Mouse (Mus musculus): ENCODE measurements around the gene Bicdl1. TPM values are rescaled to one million over a fixed set of nuclear protein-coding genes. Genes with fewer than 3 reads are reported as not detected.
A peak's percentile ranks its signal among the peaks of the same experiment; 100 is the strongest.

The Bicdl1 gene
- polyA plus RNA-seq, 1 experiment from 2014 or later = 9.1 TPM

DNA sequence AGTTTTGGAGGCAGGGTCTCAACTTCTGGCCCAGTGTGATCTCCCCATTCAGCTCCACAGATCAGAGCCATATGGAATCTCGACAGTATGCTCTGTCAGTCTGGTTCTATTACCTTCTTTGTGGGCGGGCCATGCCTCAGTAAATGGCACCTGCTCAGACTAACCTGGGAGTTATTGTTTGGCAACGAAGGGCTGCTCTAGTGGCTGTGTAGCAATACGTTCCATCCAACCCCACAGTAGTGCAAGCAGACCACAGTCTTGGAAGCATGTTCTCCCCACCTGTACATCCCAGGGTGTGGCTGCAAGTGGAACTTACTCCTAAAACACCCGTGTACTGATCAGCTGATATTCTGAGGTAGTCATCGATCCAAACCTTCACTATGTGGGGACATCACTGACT lies 74.7 kb downstream of the Bicdl1 start:
- peaks cover 14% of the 10 kb centered on the region for H3K4me1 ChIP-seq
- H3K27ac ChIP-seq (replicated peaks) = no peak overlapping the region
- WGBS = 87% methylated on average over 6 of the region's 6 CpGs
- no peaks in the 10 kb centered on the region for H3K9me3 ChIP-seq
- H3K36me3 ChIP-seq (replicated peaks) = no peaks in the 10 kb centered on the region
- H3K27me3 ChIP-seq (replicated peaks; ENCODE audit: low read depth, poor library complexity, severe bottlenecking) = no peaks in the 10 kb centered on the region
- DNase-seq (ENCODE audit: low spot score) = no peak
- no peak overlapping the region for H3K4me3 ChIP-seq

DNA sequence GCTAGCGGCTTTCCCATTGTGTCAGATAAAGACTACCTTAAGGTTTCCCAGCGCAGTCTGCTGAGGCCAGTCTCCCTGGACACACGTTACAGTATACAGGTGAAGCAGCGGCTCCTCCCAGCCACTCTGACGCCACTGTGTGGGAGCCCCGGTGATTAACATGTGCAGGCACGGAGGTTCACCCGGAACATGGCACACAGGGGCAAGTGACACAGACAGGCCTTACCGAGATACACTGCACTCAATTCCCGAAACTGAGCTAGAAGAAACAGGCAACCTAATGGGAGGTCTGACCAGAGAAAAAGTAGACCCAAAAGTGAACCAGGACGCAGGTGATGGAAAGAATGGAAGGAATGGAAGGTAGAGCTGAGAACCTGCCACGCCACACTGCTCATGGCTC lies 77.6 kb downstream of the Bicdl1 start:
- peaks cover 18% of the 10 kb centered on the region for H3K4me1 ChIP-seq
- H3K27me3 ChIP-seq (replicated peaks; ENCODE audit: low read depth, poor library complexity, severe bottlenecking) = no peaks in the 10 kb centered on the region
- H3K9me3 ChIP-seq = no peaks in the 10 kb centered on the region
- WGBS = 90% methylated on average over 12 of the region's 12 CpGs
- no peak overlapping the region for H3K4me3 ChIP-seq
- no peak overlapping the region for H3K27ac ChIP-seq (replicated peaks)
- DNase-seq (ENCODE audit: low spot score) = no peak
- peaks cover 6% of the 10 kb centered on the region for H3K36me3 ChIP-seq (replicated peaks)

DNA sequence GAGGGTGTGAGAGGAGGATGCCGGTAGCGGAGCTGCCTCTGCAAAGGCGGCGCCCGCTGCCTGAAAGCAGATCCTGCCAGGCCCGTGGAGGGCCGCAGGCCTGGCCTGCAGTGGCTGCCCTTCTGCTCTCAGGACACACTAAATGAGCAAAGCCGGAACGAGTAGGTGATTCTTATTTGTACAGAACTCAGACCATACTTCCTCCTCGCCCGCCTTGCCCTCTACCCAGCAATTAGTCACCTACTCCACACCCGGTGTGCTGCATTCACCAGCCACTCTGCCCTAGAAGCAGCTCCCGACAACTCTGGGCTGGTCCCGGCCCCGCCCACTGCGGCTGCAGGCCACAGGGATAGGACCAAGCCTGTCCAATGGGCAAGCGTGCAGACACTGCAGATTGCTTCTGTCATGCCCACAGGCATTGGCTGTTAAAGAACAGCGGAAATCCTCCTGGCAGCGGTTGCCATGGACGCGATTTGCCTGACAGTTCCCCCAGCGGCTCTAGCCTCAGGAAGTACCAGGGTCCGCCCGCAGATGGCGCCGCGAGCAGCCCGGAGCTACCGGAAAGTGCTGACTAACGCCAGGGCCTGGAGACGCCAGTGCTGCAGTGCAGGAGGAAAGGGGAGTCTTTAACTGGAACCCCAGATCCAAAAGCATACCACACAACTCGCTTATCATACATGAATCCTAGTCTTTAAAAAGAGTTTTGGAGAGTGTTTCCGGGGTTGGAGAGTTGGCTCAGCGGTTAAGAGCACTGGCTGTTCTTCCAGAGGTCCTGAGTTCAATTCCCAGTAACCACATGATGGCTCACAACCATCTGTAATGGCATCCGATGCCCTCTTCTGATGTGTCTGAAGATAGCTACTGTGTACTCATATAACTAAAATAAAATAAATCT lies 78.5 kb downstream of the Bicdl1 start:
- Histone ChIP-seq H3K27me3 (replicated peaks; ENCODE audit: low read depth, poor library complexity, severe bottlenecking) (no peaks in the 10 kb centered on the region), H3K4me3 (peak overlapping the region; percentile 61), H3K27ac (replicated peaks) (peak overlapping the region; percentile 82), H3K36me3 (replicated peaks) (peaks cover 15% of the 10 kb centered on the region), H3K4me1 (peaks cover 18% of the 10 kb centered on the region), H3K9me3 (no peaks in the 10 kb centered on the region)
- DNase-seq (ENCODE audit: low spot score) = peak; percentile 99
- 5% methylated on average over 35 of the region's 35 CpGs for WGBS

DNA sequence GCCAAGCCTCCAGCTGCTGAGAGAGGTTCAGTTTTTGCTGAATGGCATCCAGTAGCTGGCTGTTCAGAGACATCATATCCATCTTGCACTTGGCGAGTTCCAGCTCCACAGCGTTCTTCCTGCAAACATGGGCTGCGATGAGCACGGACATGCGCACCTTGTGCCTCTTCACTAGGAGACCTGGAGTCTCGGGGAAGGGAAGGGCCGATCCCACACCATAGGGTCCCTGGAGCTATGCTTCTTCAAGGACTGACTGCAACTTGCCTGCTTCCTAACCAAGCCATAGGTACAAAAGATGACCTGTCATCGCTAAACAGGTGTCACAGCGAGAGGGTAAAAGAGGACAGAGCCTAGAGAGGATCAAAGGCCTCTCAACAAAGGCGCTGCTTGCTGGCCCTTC lies 79.6 kb downstream of the Bicdl1 start:
- no peak for DNase-seq (ENCODE audit: low spot score)
- 90% methylated on average over 10 of the region's 10 CpGs for WGBS
- no peaks in the 10 kb centered on the region for H3K9me3 ChIP-seq
- no peak overlapping the region for H3K27ac ChIP-seq (replicated peaks)
- peaks cover 18% of the 10 kb centered on the region for H3K4me1 ChIP-seq
- H3K36me3 ChIP-seq (replicated peaks) = peaks cover 26% of the 10 kb centered on the region
- peak overlapping the region; percentile 61 for H3K4me3 ChIP-seq
- no peaks in the 10 kb centered on the region for H3K27me3 ChIP-seq (replicated peaks; ENCODE audit: low read depth, poor library complexity, severe bottlenecking)

DNA sequence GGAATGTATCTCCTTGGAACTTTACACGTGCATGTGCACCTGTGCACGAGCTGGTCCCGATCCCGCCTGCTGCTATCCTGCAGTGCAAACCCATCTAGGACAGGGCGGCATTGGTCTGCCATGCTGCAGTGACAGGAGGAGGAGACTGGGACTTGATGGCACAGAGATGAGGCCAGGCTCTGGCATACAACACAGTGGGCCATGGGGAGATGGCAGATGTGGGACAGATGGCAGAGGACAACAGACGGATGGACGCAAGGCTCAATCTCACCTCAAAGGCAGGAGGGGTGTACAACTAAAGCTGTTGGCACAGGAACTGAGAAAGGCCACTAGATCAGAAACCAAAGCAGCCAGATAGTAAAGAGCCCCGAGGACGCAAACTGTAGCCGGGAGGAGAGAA lies 80.5 kb downstream of the Bicdl1 start:
- peaks cover 17% of the 10 kb centered on the region for H3K4me1 ChIP-seq
- 91% methylated on average over 10 of the region's 10 CpGs for WGBS
- no peaks in the 10 kb centered on the region for H3K27me3 ChIP-seq (replicated peaks; ENCODE audit: low read depth, poor library complexity, severe bottlenecking)
- no peaks in the 10 kb centered on the region for H3K9me3 ChIP-seq
- H3K36me3 ChIP-seq (replicated peaks) = peaks cover 35% of the 10 kb centered on the region
- no peak for DNase-seq (ENCODE audit: low spot score)
- no peak overlapping the region for H3K4me3 ChIP-seq
- no peak overlapping the region for H3K27ac ChIP-seq (replicated peaks)

DNA sequence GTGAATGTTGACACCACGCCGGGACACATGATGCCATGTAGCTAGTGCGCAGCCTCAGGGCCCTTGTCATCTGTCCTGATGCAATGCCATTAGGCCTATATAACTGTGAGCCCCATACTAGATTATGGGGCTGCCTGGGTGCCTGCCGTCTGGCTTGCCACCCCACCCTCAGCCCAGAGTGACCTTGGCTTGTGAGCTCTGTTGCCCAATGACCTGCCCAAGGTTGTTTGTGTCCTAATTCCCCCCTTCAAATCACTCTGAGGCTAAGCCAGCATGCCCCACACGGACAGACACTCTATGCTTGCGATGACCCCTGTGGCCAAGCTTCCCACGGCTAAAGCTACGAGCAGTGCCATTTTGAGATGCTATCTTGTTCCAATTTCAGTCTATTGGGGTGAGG lies 81.7 kb downstream of the Bicdl1 start:
- no peak for DNase-seq (ENCODE audit: low spot score)
- Histone ChIP-seq H3K36me3 (replicated peaks) (peaks cover 47% of the 10 kb centered on the region), H3K4me1 (peaks cover 15% of the 10 kb centered on the region), H3K9me3 (no peaks in the 10 kb centered on the region), H3K27me3 (replicated peaks; ENCODE audit: low read depth, poor library complexity, severe bottlenecking) (no peaks in the 10 kb centered on the region), H3K27ac (replicated peaks) (no peak overlapping the region), H3K4me3 (no peak overlapping the region)
- 88% methylated on average over 8 of the region's 8 CpGs for WGBS

DNA sequence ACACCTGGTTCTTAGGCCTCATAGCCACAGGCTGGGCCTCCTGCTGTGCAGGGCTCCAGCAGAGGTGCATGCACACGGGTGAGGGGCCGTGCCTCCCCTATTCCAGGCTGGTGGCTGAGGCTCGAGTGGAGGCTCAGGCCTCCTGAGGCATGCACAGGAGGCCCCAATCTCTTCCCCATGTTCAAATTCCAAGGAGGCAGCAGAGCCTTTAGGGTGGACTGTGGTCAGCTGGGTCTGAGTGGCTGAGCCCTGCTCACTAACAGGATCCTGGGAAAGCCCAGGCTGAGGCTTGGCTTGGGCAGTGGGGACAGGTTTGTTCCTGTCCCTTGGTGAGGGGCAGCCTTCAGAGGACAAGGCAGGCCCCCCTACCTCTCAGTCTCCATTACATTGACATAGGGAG lies 82.5 kb downstream of the Bicdl1 start:
- Histone ChIP-seq H3K4me3 (no peak overlapping the region), H3K27ac (replicated peaks) (no peak overlapping the region; the same call in 1 of the 2 replicates), H3K4me1 (peaks cover 15% of the 10 kb centered on the region), H3K27me3 (replicated peaks; ENCODE audit: low read depth, poor library complexity, severe bottlenecking) (no peaks in the 10 kb centered on the region), H3K9me3 (no peaks in the 10 kb centered on the region), H3K36me3 (replicated peaks) (peaks cover 55% of the 10 kb centered on the region)
- WGBS = 76% methylated on average over 3 of the region's 3 CpGs
- DNase-seq (ENCODE audit: low spot score) = no peak

DNA sequence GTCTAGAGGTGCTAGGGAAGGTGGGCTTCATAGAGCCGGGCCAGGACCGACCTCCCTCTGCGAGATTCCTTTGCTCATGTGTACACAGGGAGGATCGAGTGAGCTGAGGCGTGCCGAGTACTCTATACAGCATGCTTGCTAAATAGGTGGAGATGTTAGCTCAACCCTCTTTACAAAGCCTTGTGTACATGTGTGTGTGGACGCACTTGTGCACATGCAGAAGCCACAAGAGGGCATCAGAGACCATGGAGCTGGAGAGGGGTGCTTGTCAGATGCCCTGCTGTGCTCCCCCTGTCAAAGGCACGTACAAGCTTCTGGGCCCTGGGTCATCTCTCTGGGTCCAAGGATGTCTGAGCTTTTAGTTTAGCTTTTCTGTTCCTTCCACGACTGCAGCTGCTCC lies 87.2 kb downstream of the Bicdl1 start:
- Histone ChIP-seq H3K27me3 (replicated peaks; ENCODE audit: low read depth, poor library complexity, severe bottlenecking) (no peaks in the 10 kb centered on the region), H3K27ac (replicated peaks) (no peak overlapping the region), H3K9me3 (no peaks in the 10 kb centered on the region), H3K4me3 (no peak overlapping the region), H3K4me1 (no peaks in the 10 kb centered on the region; the same call in 1 of the 2 replicates), H3K36me3 (replicated peaks) (peaks cover 99% of the 10 kb centered on the region)
- WGBS = 90% methylated on average over 9 of the region's 9 CpGs
- no peak for DNase-seq (ENCODE audit: low spot score)

DNA sequence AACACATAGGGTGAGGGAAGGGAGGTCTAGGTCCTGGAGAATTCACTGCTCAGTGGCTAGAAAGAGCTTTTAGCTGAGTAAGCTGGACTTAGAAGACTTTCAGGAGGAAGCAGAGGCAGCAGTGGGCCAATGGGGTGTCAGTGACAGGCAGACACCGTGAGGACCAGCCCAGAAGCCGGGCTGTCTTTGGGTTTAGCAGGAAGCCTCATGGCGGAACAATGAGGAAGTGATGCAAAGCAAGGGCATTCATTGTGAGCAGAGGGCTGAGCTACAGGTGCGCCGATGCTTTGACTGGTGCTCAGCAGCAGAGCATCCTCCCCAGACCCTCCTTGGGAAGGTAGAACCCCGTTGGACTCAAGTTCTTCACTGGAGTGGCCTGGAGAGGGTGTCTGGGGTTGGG lies 95.9 kb downstream of the Bicdl1 start:
- Histone ChIP-seq H3K36me3 (replicated peaks) (peaks cover 52% of the 10 kb centered on the region), H3K27ac (replicated peaks) (no peak overlapping the region), H3K4me3 (no peak overlapping the region), H3K9me3 (no peaks in the 10 kb centered on the region), H3K4me1 (peaks cover 42% of the 10 kb centered on the region), H3K27me3 (replicated peaks; ENCODE audit: low read depth, poor library complexity, severe bottlenecking) (no peaks in the 10 kb centered on the region)
- no peak for DNase-seq (ENCODE audit: low spot score)
- 75% methylated on average over 6 of the region's 6 CpGs for WGBS

DNA sequence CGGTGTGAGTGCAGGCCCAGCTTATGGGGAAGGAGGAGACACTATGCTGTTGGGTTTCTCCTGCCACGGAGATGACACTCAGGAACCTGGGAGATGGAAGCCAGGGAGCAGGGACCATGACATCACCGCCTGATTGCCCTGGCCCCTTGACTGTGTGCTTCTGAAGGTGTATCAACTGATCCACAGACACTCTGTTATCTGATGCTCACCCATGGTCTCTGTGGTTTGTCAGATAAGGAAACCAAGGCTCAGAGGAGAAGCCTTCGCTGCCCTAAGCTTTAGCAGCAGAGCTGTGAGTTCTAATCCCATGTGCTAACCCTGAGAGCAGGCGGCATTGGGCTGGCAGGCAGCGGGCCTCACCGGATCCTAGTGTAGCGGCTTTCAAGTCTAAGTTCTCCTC lies 97.4 kb downstream of the Bicdl1 start:
- Histone ChIP-seq H3K4me1 (peaks cover 46% of the 10 kb centered on the region), H3K9me3 (no peaks in the 10 kb centered on the region), H3K27me3 (replicated peaks; ENCODE audit: low read depth, poor library complexity, severe bottlenecking) (no peaks in the 10 kb centered on the region), H3K27ac (replicated peaks) (no peak overlapping the region), H3K36me3 (replicated peaks) (peaks cover 37% of the 10 kb centered on the region), H3K4me3 (no peak overlapping the region; the same call in 1 of the 2 replicates)
- 93% methylated on average over 8 of the region's 8 CpGs for WGBS
- no peak for DNase-seq (ENCODE audit: low spot score)

DNA sequence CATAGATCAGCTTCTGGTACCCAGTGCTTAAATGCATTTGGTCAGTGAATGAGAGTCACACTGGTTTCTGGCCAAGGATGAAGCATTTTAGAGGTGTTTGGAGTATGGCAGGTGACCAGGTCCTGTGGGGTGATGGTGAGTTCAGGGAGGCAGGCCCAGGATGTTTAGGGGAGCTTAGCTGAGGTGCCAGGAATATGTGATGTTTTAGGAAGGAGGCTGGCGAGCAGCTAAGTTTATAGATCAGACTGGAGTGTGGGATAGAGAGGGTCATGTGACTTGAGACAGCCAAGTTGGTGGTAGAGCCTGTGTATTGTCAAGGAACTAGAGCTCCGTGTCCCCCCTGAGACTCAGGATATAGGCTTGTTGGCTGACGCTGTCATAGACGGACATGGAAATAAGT lies 98.4 kb downstream of the Bicdl1 start:
- no peak for DNase-seq (ENCODE audit: low spot score)
- peaks cover 46% of the 10 kb centered on the region for H3K4me1 ChIP-seq

DNA sequence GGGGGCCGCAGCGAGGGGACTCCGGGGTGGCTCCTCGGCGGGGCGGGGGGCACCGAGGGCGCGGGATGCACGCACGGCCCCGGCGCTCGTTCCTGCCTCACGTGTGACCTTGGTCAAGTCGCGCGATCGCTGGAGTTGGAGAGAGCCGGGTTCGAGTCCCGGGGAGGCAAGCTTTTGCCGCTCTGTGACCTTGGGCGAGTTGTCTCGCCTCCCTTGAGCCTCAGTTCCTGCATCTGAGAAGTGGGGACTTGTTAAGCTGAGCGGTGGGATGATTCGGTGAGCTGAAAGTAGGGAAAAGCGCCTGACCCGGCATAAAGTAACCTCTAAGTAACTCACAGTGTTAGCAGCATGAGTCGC lies 99.1 kb downstream of the Bicdl1 start:
- 1% methylated on average over 30 of the region's 30 CpGs for WGBS
- peak; percentile 63 for DNase-seq (ENCODE audit: low spot score)
- no peaks in the 10 kb centered on the region for H3K27me3 ChIP-seq (replicated peaks; ENCODE audit: low read depth, poor library complexity, severe bottlenecking)
- peaks cover 20% of the 10 kb centered on the region for H3K36me3 ChIP-seq (replicated peaks)
- H3K4me3 ChIP-seq = peak overlapping the region; percentile 82
- H3K4me1 ChIP-seq = peaks cover 46% of the 10 kb centered on the region
- H3K27ac ChIP-seq (replicated peaks) = peak overlapping the region; percentile 91
- H3K9me3 ChIP-seq = no peaks in the 10 kb centered on the region

More for the DNA sequence above, 98.4 kb downstream of the Bicdl1 start:
- 79% methylated on average over 4 of the region's 4 CpGs for WGBS
- H3K36me3 ChIP-seq (replicated peaks) = peaks cover 27% of the 10 kb centered on the region
- no peak overlapping the region for H3K27ac ChIP-seq (replicated peaks)
- peak overlapping the region; percentile 82 for H3K4me3 ChIP-seq
- no peaks in the 10 kb centered on the region for H3K27me3 ChIP-seq (replicated peaks; ENCODE audit: low read depth, poor library complexity, severe bottlenecking)
- no peaks in the 10 kb centered on the region for H3K9me3 ChIP-seq
